Mouse (Mus musculus) E14TG2a.4 (cell line): ENCODE data around the gene Ift88.

Experiments used
- CTCF ChIP-seq: conservative IDR thresholded peaks from 2 replicates; pipeline ENCODE4 v1.5.1; 2014; ENCODE audit warnings: low read length
- POU5F1 ChIP-seq: IDR thresholded peaks from 2 replicates; pipeline ENCODE4 v1.6.1; 2014; ENCODE audit warnings: low read length, borderline replicate concordance

- TF ChIP-seq CTCF (no peak), POU5F1 (no peak)
These were observed 113.0 kb downstream of the Ift88 start for GRCm38 (mm10) chr14:57536820-57537219.
